Mouse (Mus musculus) MEL (cell line): ENCODE results near the gene Bcl6. TPM values are rescaled to one million over a fixed set of nuclear protein-coding genes. Genes with fewer than 3 reads are reported as not detected.

Source experiments
- DNase-seq: peaks from one replicate; pipeline ENCODE4 v3.0.0; 2011; ENCODE audit warnings: low read depth, low spot score
- H3K27ac ChIP-seq: 2 replicates; pipeline ENCODE4 v1.5.1; 2012; ENCODE audit warnings: low read depth, mild to moderate bottlenecking, control low read depth, low read length, moderate library complexity; ENCODE audit not compliant: control insufficient read depth
- H3K27me3 ChIP-seq, 2 experiments: fragments of 150-350 bp in 1 of 2; sonication (generic) in 1 of 2; 2 replicates each; pipeline ENCODE4 v1.6.1; 2012; ENCODE audit warnings: low read length in 2 of 2, mild to moderate bottlenecking in 2 of 2, improper control_type of control experiment in 1 of 2, moderate library complexity in 1 of 2; ENCODE audit not compliant: insufficient read depth in 2 of 2, control insufficient read depth in 1 of 2
- H3K36me3 ChIP-seq, 2 experiments: 2 replicates each; pipeline ENCODE4 v1.6.1; 2012 to 2014; ENCODE audit warnings: low read length in 2 of 2, improper control_type of control experiment in 1 of 2, inconsistent platforms in 1 of 2, mild to moderate bottlenecking in 1 of 2; ENCODE audit not compliant: insufficient read depth in 2 of 2, control insufficient read depth in 1 of 2
- H3K4me1 ChIP-seq, 2 experiments: fragments of 150-350 bp in 1 of 2; sonication (generic) in 1 of 2; 2 replicates each; pipeline ENCODE4 v1.6.1; 2012; ENCODE audit warnings: low read length in 2 of 2, improper control_type of control experiment in 1 of 2, mild to moderate bottlenecking in 1 of 2; ENCODE audit not compliant: insufficient read depth in 2 of 2, control insufficient read depth in 1 of 2
- H3K4me3 ChIP-seq, 2 experiments: fragments of 150-350 bp in 1 of 2; sonication (generic) in 1 of 2; 2 replicates each; pipeline ENCODE4 v1.5.1; 2012; ENCODE audit warnings: low read depth in 2 of 2, low read length in 2 of 2, mild to moderate bottlenecking in 2 of 2, moderate library complexity in 2 of 2, control low read depth in 1 of 2, improper control_type of control experiment in 1 of 2; ENCODE audit not compliant: control insufficient read depth in 1 of 2, insufficient read depth in 1 of 2
- H3K79me2 ChIP-seq: 2 replicates; pipeline ENCODE4 v1.6.1; 2012; ENCODE audit warnings: mild to moderate bottlenecking, low read length, moderate library complexity; ENCODE audit not compliant: control insufficient read depth, poor library complexity, insufficient read depth
- H3K9ac ChIP-seq: 2 replicates; pipeline ENCODE4 v1.6.1; 2012; ENCODE audit warnings: low read depth, mild to moderate bottlenecking, control low read depth, low read length, moderate library complexity; ENCODE audit not compliant: control insufficient read depth, poor library complexity, severe bottlenecking
- H3K9me3 ChIP-seq: fragments of 150-350 bp; sonication (generic); replicated peaks from 2 replicates; pipeline ENCODE4 v1.6.1; 2012; ENCODE audit warnings: mild to moderate bottlenecking, low read length, improper control_type of control experiment, moderate library complexity; ENCODE audit not compliant: insufficient read depth
- BHLHE40 ChIP-seq: IDR thresholded peaks from 2 replicates; pipeline ENCODE4 v1.6.1; 2012; ENCODE audit warnings: low read depth, mild to moderate bottlenecking, inconsistent platforms, low read length, improper control_type of control experiment, borderline replicate concordance
- CHD1 ChIP-seq: IDR thresholded peaks from 2 replicates; pipeline ENCODE4 v1.6.1; 2012; ENCODE audit warnings: low read depth, mild to moderate bottlenecking, inconsistent platforms, low read length, improper control_type of control experiment
- CHD2 ChIP-seq: IDR thresholded peaks from 2 replicates; pipeline ENCODE4 v1.6.1; 2011; ENCODE audit warnings: low read length, improper control_type of control experiment
- CTCF ChIP-seq, 3 experiments: IDR thresholded peaks in 2 of 3; conservative IDR thresholded peaks in 1 of 3; 2 replicates each; pipeline ENCODE4 v1.5.1; 2011 to 2012; ENCODE audit warnings: low read length in 3 of 3, low read depth in 2 of 3, mild to moderate bottlenecking in 2 of 3, improper control_type of control experiment in 1 of 3, inconsistent platforms in 1 of 3, mixed read lengths in 1 of 3, moderate library complexity in 1 of 3; ENCODE audit not compliant: control insufficient read depth in 1 of 3, insufficient read depth in 1 of 3, poor library complexity in 1 of 3, severe bottlenecking in 1 of 3
- E2F4 ChIP-seq: IDR thresholded peaks from 2 replicates; pipeline ENCODE4 v1.6.1; 2011; ENCODE audit warnings: low read depth, low read length, improper control_type of control experiment, borderline replicate concordance
- ELF1 ChIP-seq: IDR thresholded peaks from 2 replicates; pipeline ENCODE4 v1.6.1; 2014; ENCODE audit warnings: low read depth, mild to moderate bottlenecking, inconsistent platforms, low read length, improper control_type of control experiment, moderate library complexity
- ETS1 ChIP-seq: IDR thresholded peaks from 2 replicates; pipeline ENCODE4 v1.6.1; 2012; ENCODE audit warnings: low read depth, mild to moderate bottlenecking, inconsistent platforms, low read length, improper control_type of control experiment, moderate library complexity
- GABPA ChIP-seq: IDR thresholded peaks from 2 replicates; pipeline ENCODE4 v1.6.1; 2012; ENCODE audit warnings: low read depth, mild to moderate bottlenecking, inconsistent platforms, low read length, improper control_type of control experiment, moderate library complexity
- GATA1 ChIP-seq: IDR thresholded peaks from 2 replicates; pipeline ENCODE4 v1.6.1; 2011; ENCODE audit warnings: low read depth, low read length, improper control_type of control experiment
- JUND ChIP-seq: IDR thresholded peaks from 2 replicates; pipeline ENCODE4 v1.6.1; 2011; ENCODE audit warnings: low read depth, mild to moderate bottlenecking, improper control_type of control experiment, low read length
- KAT2A ChIP-seq: conservative IDR thresholded peaks from 2 replicates; pipeline ENCODE4 v1.6.1; 2012; ENCODE audit warnings: low read depth, low read length, improper control_type of control experiment, inconsistent platforms
- MAFK ChIP-seq: IDR thresholded peaks from 2 replicates; pipeline ENCODE4 v1.6.1; 2011; ENCODE audit warnings: low read depth, mild to moderate bottlenecking, low read length, improper control_type of control experiment, borderline replicate concordance
- MAX ChIP-seq: IDR thresholded peaks from 2 replicates; pipeline ENCODE4 v1.6.1; 2011; ENCODE audit warnings: low read length, improper control_type of control experiment
- MEF2A ChIP-seq: IDR thresholded peaks from 2 replicates; pipeline ENCODE4 v1.6.1; 2014; ENCODE audit warnings: low read depth, mild to moderate bottlenecking, inconsistent platforms, low read length, improper control_type of control experiment; ENCODE audit not compliant: poor library complexity, insufficient replicate concordance, severe bottlenecking; ENCODE audit errors: extremely low read depth
- MXI1 ChIP-seq: IDR thresholded peaks from 2 replicates; pipeline ENCODE4 v1.6.1; 2011; ENCODE audit warnings: mild to moderate bottlenecking, low read depth, low read length, improper control_type of control experiment
- MYC ChIP-seq: IDR thresholded peaks from 2 replicates; pipeline ENCODE4 v1.6.1; 2011; ENCODE audit warnings: low read depth, mild to moderate bottlenecking, low read length, improper control_type of control experiment, moderate library complexity
- NELFE ChIP-seq: IDR thresholded peaks from 2 replicates; pipeline ENCODE4 v1.6.1; 2011; ENCODE audit warnings: low read depth, low read length, improper control_type of control experiment
- SIN3A ChIP-seq: IDR thresholded peaks from 2 replicates; pipeline ENCODE4 v1.6.1; 2012; ENCODE audit warnings: low read length, improper control_type of control experiment, inconsistent platforms
- SMC3 ChIP-seq: IDR thresholded peaks from 2 replicates; pipeline ENCODE4 v1.6.1; 2011; ENCODE audit warnings: low read depth, low read length, improper control_type of control experiment
- USF1 ChIP-seq: IDR thresholded peaks from 2 replicates; pipeline ENCODE4 v1.6.1; 2014; ENCODE audit warnings: low read depth, mild to moderate bottlenecking, inconsistent platforms, low read length, improper control_type of control experiment, moderate library complexity
- USF2 ChIP-seq, 2 experiments: IDR thresholded peaks; 2 replicates each; pipeline ENCODE4 v1.6.1; 2011 to 2012; ENCODE audit warnings: improper control_type of control experiment in 2 of 2, low read length in 2 of 2, borderline replicate concordance in 1 of 2, inconsistent platforms in 1 of 2, low read depth in 1 of 2, mild to moderate bottlenecking in 1 of 2; ENCODE audit not compliant: insufficient read depth in 1 of 2
- ZC3H11A ChIP-seq: IDR thresholded peaks from 2 replicates; pipeline ENCODE4 v1.6.1; 2012; ENCODE audit warnings: low read depth, mild to moderate bottlenecking, inconsistent platforms, low read length, improper control_type of control experiment
- ZKSCAN1 ChIP-seq: IDR thresholded peaks from 2 replicates; pipeline ENCODE4 v1.6.1; 2012; ENCODE audit warnings: low read depth, mild to moderate bottlenecking, inconsistent platforms, low read length, improper control_type of control experiment, moderate library complexity
- ZMIZ1 ChIP-seq: IDR thresholded peaks from 2 replicates; pipeline ENCODE4 v1.6.1; 2012; ENCODE audit warnings: low read depth, mild to moderate bottlenecking, inconsistent platforms, low read length, improper control_type of control experiment, moderate library complexity
- ZNF384 ChIP-seq: IDR thresholded peaks from 2 replicates; pipeline ENCODE4 v1.6.1; 2012; ENCODE audit warnings: low read depth, mild to moderate bottlenecking, inconsistent platforms, low read length, improper control_type of control experiment
- polyA plus RNA-seq, 2 experiments: library from polyadenylated mRNA; stranded (reverse) in 1 of 2; unstranded in 1 of 2; fragments of >175 nt in 1 of 2; fragments of >200 nt in 1 of 2; gene quantifications; 2 replicates each; pipeline versions ENCODE4 v1.2.1 to v1.2.4; 2012; ENCODE audit warnings: low replicate concordance in 2 of 2, low read depth in 1 of 2; ENCODE audit not compliant: insufficient read length in 2 of 2, insufficient read depth in 1 of 2, missing spikeins in 1 of 2
- total RNA-seq: library from RNA; depleted of rRNA; stranded (reverse); fragments of 300-350 nt; gene quantifications from 2 replicates; pipeline ENCODE4 v1.2.3, GENCODE M21; 2012

Bcl6 gene
- total and polyA plus RNA-seq, 3 experiments, result not detected

DNA sequence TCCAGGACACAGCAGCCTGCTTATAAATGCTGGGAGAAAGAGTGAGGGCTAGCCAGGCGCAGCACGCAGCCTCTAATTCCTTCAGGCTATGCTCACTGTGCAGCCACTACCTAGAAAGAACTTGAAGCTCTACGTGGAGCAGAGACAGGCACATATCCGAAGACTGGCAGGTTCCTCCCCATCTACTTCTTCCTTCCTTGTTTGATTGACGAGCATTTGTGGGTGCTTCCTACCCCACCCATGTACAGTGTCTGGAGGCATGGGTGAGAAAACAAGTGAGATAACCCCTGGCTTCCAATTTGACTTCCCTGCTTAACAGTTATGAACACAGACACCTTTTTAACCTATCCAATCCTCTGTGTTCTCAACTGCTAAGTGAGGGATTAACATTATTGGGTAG, 28.1 kb upstream of the Bcl6 start:
- Histone ChIP-seq H3K27ac (no peak overlapping the region), H3K4me3 (no peak overlapping the region), H3K27me3 (no peaks in the 10 kb centered on the region), H3K9me3 (no peaks in the 10 kb centered on the region), H3K79me2 (no peaks in the 10 kb centered on the region), H3K4me1 (no peaks in the 10 kb centered on the region), H3K36me3 (no peaks in the 10 kb centered on the region), H3K9ac (no peak overlapping the region)
- DNase-seq, result no peak
- no peak for TF ChIP-seq ELF1

DNA sequence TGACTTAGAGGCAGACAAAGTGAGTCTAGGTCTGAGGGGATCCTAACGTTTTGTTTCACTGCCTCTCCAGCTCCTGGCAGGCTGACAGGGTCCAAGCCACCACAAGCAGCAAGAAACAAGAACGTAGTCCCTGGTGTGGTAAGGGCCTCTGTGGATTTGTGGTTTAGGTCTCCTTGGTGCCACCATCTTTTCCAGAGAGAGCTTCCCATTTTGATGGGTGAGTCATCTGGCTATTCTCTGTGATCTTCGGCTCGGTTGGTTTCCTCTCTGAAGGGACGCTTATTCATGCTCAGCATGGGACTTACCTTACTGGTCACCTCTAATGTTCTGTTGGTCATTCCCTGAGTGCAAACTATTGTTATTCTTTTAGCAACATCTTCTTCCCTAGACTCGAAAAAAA, 27.6 kb upstream of the Bcl6 start:
- TF ChIP-seq KAT2A, result no peak
- no peak for TF ChIP-seq MAX
- no peak for TF ChIP-seq MXI1
- TF ChIP-seq CHD2, result no peak
- no peak for TF ChIP-seq E2F4
- no peak for TF ChIP-seq MYC
- no peak for TF ChIP-seq SMC3
- TF ChIP-seq JUND, result no peak
- TF ChIP-seq ZC3H11A, result no peak
- TF ChIP-seq ZMIZ1, result no peak
- TF ChIP-seq ETS1, result no peak
- TF ChIP-seq GATA1, result no peak
- TF ChIP-seq BHLHE40, result no peak
- TF ChIP-seq CHD1, result no peak
- no peak for TF ChIP-seq MEF2A
- TF ChIP-seq ELF1, result no peak
- TF ChIP-seq, all 39 proteins: peak for 0
- H3K4me3 ChIP-seq, result no peak overlapping the region
- no peak for DNase-seq

DNA sequence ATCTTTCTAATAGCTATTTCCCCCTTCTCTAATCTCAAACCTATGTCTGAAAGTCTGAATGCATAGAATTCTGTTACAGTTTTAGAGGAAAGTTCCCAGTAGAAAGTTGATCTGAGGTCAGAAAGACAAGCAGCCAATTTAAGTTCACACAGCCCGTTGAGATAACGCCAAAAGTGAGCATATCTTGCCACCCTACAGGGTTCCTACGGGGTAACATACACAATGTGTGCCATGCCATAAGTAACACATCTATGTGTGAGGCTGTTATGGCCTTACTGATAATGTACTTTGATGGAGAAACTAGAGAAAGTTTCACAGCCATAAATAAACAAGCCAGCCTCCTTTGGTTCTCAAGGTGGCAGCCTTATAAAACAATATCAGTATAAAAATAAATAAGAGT, 25.7 kb upstream of the Bcl6 start:
- no peaks in the 10 kb centered on the region for H3K4me1 ChIP-seq
- no peaks in the 10 kb centered on the region for H3K27me3 ChIP-seq
- no peak overlapping the region for H3K9ac ChIP-seq
- H3K9me3 ChIP-seq, result no peaks in the 10 kb centered on the region
- DNase-seq, result no peak
- no peaks in the 10 kb centered on the region for H3K36me3 ChIP-seq
- no peaks in the 10 kb centered on the region for H3K79me2 ChIP-seq
- H3K27ac ChIP-seq, result no peak overlapping the region
- H3K4me3 ChIP-seq, result no peak overlapping the region
- TF ChIP-seq MXI1 (no peak), MAX (no peak), SIN3A (no peak), USF1 (no peak), ELF1 (no peak), GABPA (no peak), ZMIZ1 (no peak), USF2 (IDR thresholded peaks at IDR 0.05; ENCODE audit: borderline replicate concordance in 1 of 2, insufficient read depth in 1 of 2, low read depth in 1 of 2, low read length in 2 of 2) (no peak), NELFE (no peak), ZNF384 (no peak), MEF2A (no peak), E2F4 (no peak), MAFK (no peak), GATA1 (no peak), JUND (no peak), ZKSCAN1 (no peak), BHLHE40 (no peak), CTCF (IDR thresholded peaks at IDR 0.05 in 2 of 3, conservative IDR thresholded peaks at IDR 0.05 in 1 of 3; ENCODE audit: control insufficient read depth in 1 of 3, insufficient read depth in 1 of 3, low read depth in 2 of 3, low read length in 3 of 3, poor library complexity in 1 of 3, severe bottlenecking in 1 of 3) (no peak)

More for the DNA sequence above, 27.6 kb upstream of the Bcl6 start:
- no peaks in the 10 kb centered on the region for H3K79me2 ChIP-seq
- no peak overlapping the region for H3K27ac ChIP-seq
- no peaks in the 10 kb centered on the region for H3K4me1 ChIP-seq
- no peaks in the 10 kb centered on the region for H3K27me3 ChIP-seq
- H3K36me3 ChIP-seq, result no peaks in the 10 kb centered on the region
- no peaks in the 10 kb centered on the region for H3K9me3 ChIP-seq
- no peak overlapping the region for H3K9ac ChIP-seq
